Mouse (Mus musculus) heart, adult 9 months (tissue): ENCODE results near the gene Psmd4.
"Not testable (repeated sequence)": the region's sequence is repeated elsewhere in the genome, so short reads cannot be mapped to it uniquely, and the experiment has no call there.

ENCODE experiments used
- DNase-seq, 2 experiments: peaks; one replicate each; pipeline ENCODE4 v3.0.0; 2022; ENCODE audit warnings: low spot score in 2 of 2

Gene Psmd4

GRCm38 (mm10) chr3:95042166-95042837, at the start of gene Psmd4:
Psmd4 (minus strand) TSS chr3:95042614.
- peak; percentile 98 for DNase-seq

- DNase-seq, result no peak
Observed at GRCm38 (mm10) chr3:95088071-95088470, 45.7 kb upstream of the Psmd4 start.

DNA sequence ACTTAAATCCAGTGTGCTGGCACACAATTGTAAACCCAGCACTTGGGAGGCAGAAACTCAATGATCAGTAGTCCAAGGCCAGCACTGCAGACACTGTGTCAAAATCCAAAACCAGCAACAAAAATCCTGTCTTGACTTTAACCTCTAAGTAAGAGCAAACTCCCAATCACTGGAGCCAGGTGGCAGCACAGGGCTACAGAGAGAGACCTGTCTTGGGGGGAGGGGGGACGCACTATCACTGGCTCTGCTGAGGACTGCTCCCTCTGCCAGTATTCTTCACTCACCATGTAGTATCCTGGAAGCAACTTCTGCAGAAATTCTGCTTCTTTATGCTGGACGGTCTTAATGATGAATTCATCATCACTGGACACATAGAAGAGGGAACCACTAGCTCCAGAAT, 29.2 kb upstream of the Psmd4 start:
- DNase-seq, result no peak

GRCm38 (mm10) chr3:95066570-95066969, 24.2 kb upstream of the Psmd4 start:
- DNase-seq, result peak; percentile 39 to 47

- DNase-seq, result peak in 1 of 2 experiments; percentile 9
Observed at GRCm38 (mm10) chr3:95066095-95066494, 23.7 kb upstream of the Psmd4 start.

DNA sequence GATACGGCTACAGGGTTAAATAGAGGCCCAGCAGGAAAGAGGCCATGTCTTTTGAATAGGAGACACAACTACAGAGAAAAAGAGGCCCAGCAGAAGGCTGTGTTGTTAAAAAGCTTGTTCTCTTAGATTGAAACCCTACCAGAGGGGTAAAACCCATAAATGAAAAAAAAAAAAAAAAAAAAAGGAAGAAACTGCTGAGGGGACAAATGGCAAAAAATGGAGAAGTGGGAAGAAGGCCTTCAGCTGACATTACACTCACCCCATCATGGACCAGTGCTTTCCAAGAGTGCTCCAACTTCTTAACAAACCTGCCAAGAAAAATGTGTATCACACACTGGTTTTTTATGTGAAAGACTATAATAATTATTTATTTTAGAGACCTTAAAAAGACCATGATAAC, 23.1 kb upstream of the Psmd4 start:
- no peak for DNase-seq

DNA sequence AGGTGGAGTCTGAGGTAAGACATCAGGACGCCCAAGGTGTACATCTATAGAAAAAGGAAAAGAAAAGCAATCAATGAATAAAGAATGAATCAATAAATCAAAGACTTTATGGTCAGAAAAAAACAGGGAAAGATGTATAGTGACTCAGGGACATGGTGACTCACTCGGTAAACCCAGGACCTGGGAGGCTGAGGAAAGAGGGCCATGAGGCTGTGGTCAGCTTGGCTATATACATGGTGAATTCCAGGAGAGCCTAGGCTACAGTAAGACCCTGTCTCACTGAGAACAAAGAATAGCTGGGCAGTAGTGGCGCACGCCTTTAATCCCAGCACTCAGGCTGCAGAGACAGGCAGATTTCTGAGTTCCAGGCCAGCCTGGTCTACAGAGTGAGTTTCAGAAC, 21.3 kb upstream of the Psmd4 start:
- no peak for DNase-seq

- peak; percentile 25 to 27 for DNase-seq
Observed at GRCm38 (mm10) chr3:95058078-95058477, 15.7 kb upstream of the Psmd4 start.

DNA sequence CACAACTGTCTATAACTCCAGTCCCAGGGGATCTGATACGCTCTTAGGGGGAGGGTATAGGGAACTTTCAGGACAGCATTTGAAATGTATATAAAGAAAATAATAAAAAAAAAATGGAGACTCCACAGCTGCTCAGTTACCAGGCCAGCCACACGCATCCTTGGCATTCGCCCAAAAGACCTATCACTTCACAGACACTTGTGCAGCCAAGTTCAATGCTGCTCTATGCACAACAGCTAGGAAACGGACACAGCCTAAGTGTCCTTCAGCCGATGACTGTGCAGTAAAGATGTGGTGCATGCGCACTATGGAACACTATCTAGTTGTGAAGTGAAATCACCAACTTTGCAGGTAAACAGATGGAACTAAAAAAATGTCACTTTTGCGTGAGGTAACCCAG, 13.9 kb upstream of the Psmd4 start:
- no peak for DNase-seq

GRCm38 (mm10) chr3:95054481-95055260, 12.3 kb upstream of the Psmd4 start:
- DNase-seq, result no peak

- DNase-seq, result peak; percentile 14 to 19
Observed at GRCm38 (mm10) chr3:95053701-95054100, 11.3 kb upstream of the Psmd4 start.

GRCm38 (mm10) chr3:95052959-95053358, 10.5 kb upstream of the Psmd4 start:
- DNase-seq, result peak; percentile 24 to 34

- no peak for DNase-seq
Observed at GRCm38 (mm10) chr3:95047914-95048313, 5.5 kb upstream of the Psmd4 start.

GRCm38 (mm10) chr3:95046462-95047057, 4.1 kb upstream of the Psmd4 start:
- no peak for DNase-seq

GRCm38 (mm10) chr3:95043251-95043650, 837 bp upstream of the Psmd4 start:
- DNase-seq, result no peak

DNA sequence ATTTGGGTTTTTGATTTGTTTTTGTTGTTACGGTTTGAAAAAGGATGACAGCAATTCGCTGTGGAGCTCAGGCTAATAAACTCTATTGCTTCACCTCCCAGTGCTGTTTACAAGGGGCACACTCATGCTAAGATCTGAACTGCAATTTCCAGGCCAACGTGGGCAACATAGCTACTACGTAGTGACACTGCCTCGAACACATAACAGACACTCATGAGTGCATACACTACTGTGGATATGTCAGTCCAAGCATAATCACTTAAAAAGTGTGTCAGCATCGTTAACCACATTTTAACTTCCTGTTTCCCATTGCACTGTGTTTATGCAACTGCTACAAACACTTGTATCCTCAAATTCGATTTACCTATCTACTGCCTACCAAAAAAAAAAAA, 420 bp upstream of the Psmd4 start:
- no peak for DNase-seq

DNA sequence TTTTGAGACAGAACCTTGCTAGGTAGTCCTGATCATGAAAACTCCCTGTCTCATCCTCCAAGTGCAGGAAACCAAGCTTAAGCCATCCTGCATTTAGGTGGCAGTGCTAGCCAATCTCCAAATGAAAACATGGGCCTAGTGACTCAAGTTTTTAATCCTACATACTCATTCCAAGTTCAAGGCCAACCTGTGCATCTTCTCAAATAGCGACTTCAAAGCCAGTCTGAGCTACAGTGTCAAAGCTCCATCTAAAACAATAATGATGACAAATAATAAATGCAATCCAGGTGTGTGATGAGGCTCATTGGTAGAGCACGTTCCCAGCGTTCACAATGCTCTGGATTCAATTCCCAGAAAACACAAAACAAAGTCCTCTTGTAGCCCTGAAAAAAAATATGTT, 789 bp downstream of the Psmd4 start:
- no peak for DNase-seq

GRCm38 (mm10) chr3:95029953-95030352, 12.5 kb downstream of the Psmd4 start:
- no peak for DNase-seq

- not testable (repeated sequence) for DNase-seq
Observed at GRCm38 (mm10) chr3:95029291-95029827, 13.1 kb downstream of the Psmd4 start.

DNA sequence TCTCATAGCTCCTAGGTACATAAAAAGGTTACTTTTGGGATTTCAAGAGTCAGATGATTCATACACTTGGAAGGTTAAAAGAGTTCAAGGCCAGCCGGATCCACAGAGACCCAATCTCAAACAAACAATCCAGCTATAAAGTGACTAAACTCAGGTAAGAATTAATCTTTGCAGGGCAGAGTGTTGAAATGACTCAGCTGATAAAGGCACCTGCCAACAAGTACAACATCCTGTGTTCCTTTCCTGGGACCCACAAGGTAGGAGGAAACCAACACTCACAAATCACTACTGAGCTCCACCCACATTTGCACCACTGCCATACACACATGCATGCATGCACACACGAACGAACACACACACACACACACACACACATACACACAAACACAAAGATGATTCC, 13.8 kb downstream of the Psmd4 start:
- no peak for DNase-seq

- DNase-seq, result peak in 1 of 2 experiments; percentile 29
Observed at GRCm38 (mm10) chr3:95027701-95028100, 14.7 kb downstream of the Psmd4 start.

GRCm38 (mm10) chr3:95027057-95027645, 15.3 kb downstream of the Psmd4 start:
- no peak for DNase-seq
